Mouse (Mus musculus) embryonic fibroblast, embryonic 13.5 days (primary cell): ENCODE measurements at regions not wholly inside any gene's neighbourhood (a gene's known extent, or its start where the extent isn't known, plus 50 kb on each side); places are given as distances from the start of the nearest gene placed in this dataset.

Source experiments
- CTCF ChIP-seq: IDR thresholded peaks from 2 replicates; pipeline ENCODE4 v1.5.1; 2011; ENCODE audit warnings: mild to moderate bottlenecking, control low read depth, low read length, moderate library complexity, borderline replicate concordance; ENCODE audit not compliant: insufficient read depth
- POLR2A ChIP-seq: IDR thresholded peaks from 2 replicates; pipeline ENCODE4 v1.6.1; 2011; ENCODE audit warnings: low read depth, mild to moderate bottlenecking, control low read depth, low read length, moderate library complexity

DNA sequence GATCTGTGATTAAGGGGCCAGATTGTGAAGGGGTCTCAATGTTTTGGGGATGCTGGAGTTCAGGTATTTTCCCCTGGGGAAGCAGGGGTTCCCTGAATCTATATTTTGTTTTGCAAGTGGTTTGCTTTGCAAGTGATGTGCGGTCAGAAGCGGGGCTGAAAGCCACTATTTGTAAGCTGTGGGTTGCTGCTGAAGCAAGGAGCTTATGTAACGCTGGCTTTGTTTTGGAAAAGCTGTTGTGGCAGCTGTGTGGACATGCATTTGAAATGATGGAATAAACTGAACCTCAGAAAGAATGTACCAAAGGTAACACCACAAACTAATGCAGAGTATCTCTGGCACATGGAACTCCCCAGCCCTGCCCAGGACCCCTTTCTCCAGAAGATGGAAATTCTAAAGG lies 98.5 kb upstream of the Thbs1 start:
- TF ChIP-seq POLR2A (no peak), CTCF (no peak)
